Mouse (Mus musculus) kidney, postnatal 36 days (tissue): ENCODE measurements around the gene Dhfr.
"Not testable (repeated sequence)": the region's sequence is repeated elsewhere in the genome, so short reads cannot be mapped to it uniquely, and the experiment has no call there.

Experiments used
- DNase-seq, 2 experiments: peaks; one replicate each; pipeline ENCODE4 v3.0.0; 2021 to 2022; ENCODE audit warnings: mixed read lengths in 2 of 2

Gene Dhfr

DNA sequence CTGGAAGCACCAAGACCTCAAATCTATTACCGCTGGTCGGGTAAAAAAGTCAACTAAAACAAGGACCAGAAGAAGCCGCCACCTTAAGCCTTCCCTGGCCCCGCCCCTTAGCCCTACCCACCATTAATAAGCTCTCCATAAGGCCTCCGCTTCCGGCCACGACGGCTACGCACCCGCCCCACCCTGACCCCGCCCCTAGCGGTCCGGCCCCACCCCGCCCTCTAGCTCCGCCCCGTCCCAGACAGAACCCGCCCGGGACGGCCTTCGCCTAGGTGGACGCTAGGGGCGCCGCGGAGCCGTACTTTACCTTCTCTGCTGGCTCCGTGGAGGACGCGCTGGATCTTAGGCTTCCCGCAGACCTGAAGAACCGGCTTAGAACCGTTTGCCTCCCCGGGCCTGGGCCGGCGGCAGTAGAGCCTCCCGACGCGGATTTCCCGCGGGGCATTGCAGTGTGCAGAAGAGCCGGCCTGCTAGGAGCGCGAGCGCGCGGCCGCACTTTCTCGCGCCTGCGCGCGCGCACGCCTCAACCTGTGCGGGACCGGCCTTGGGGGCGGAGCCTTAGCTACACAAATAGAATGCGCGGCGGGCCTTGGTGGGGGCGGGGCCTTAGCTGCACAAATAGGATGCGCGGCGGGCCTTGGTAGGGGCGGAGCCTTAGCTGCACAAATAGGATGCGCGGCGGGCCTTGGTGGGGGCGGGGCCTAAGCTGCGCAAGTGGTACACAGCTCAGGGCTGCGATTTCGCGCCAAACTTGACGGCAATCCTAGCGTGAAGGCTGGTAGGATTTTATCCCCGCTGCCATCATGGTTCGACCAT is at the start of gene Dhfr, which contains the start of gene Msh3:
Gene Dhfr, plus strand, starts transcription at position 271 of the 816 bp plus-strand sequence.
Gene Msh3, minus strand, starts transcription at position 548 of the 816 bp plus-strand sequence.
- peak; percentile 98 to 99 for DNase-seq

DNA sequence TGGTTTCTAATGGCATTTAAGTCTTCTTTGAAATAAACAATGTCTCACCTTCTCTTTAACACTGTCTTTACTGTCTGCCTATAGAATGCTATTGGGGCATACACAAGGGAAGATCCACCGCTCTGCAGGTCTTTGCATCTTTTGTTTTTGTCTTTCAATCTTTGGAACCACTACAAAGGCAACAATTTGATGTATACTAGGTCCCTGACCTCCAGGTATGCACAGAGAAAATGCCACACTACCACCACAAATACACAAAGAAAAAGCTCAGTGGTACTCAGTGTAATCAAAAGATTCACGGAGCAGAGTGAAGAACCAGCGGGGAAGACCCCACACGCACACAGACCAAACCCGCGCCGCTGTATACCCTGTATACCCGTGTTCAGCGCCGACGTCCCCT is 48.8 kb upstream of the Dhfr start, which contains the start of gene Gm20379:
Gene Gm20379, plus strand, starts transcription at position 301 of the 400 bp plus-strand sequence.
- no peak for DNase-seq

DNA sequence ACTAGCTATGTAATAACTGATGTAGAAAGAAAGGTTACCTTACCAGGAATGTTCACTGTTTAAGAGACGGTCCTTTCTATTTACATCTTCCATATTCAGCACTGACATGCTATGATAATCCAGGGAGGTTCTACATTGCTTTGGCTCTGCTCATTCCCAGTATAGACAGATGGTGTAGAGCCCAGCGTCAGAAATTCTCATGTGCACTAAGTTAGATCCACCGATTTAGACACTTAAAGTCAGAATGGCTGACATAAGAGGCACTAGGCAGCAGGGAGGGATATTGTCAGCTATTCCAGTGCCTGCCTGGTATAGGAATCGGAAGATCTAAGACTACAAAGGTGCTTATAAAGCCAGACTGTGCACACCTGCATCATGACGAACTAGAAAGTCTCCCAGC is 39.9 kb upstream of the Dhfr start:
- no peak for DNase-seq

DNA sequence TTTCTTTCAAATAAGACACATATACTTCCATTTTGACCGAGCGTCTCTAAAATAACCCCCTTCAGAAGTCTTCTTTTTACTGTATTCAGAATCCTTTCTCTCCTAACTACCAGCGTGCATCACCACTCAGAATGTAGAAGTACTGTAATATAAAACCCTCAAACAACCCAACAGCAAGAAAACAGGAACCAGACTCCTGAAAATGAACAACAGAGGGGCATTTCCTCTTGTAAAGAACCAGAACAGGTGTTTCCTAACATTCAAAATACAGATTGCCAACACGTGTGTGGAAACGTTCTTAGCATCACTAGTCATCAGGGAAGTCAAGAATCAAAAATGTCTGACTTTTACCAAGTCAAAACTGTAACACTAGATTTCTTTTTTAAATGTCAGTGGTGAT is 33.8 kb upstream of the Dhfr start:
- DNase-seq: no peak

DNA sequence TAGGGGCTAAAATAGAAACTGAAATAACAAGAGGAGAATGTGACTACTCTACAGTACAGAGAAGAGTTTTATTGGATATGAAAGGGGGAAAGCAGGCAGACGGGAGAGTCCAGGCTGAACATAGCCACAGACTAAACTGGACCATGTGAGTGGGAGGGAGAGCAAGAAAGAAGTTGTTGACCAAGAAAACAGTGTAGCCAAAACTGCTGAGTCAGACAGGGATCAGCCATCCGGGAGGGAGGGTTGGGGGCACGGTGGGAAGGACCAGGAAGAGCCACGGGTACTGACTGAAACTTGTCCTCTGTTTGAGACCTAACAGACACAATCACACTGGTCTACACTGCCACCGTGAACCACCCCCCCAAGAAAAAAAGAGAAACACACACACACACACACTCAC is 28.5 kb upstream of the Dhfr start:
- no peak for DNase-seq

DNA sequence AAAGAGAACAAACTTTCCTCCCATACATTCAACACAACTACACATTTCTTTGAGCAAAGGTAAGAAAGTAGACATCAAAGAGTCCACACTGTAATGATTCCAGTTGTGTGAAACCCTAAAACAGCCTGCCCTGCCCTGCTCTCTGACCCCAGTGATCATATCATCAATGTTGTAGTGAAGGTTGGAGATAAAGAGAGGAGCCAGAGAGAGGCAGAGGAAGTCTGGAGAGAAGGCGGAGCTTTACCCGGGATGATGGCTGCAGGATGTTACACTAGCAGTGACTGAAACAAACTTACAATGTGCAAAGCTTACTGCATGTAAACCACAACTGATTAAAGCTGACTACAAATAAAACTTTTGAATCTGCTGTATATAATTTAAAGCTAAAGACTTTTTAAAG is 26.5 kb upstream of the Dhfr start:
- DNase-seq: no peak

DNA sequence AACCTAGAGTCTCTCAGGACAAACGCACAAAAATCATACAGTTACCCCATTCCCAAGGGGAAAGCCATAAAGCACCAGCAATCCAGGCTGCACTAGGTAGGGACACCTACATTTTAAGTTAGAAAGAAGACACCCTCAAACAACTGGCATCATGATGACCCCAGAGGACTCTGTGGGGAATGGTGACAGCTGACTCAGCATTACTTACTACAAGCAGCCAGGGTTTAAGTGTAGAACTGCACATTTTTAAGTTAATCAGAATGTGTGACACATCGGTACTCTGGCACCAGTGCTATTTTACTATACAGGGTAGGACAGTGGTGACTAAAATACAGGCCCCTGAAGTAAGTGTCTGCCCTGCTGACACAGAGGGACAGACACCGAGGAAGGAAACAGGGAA is 23.9 kb upstream of the Dhfr start:
- DNase-seq: no peak

DNA sequence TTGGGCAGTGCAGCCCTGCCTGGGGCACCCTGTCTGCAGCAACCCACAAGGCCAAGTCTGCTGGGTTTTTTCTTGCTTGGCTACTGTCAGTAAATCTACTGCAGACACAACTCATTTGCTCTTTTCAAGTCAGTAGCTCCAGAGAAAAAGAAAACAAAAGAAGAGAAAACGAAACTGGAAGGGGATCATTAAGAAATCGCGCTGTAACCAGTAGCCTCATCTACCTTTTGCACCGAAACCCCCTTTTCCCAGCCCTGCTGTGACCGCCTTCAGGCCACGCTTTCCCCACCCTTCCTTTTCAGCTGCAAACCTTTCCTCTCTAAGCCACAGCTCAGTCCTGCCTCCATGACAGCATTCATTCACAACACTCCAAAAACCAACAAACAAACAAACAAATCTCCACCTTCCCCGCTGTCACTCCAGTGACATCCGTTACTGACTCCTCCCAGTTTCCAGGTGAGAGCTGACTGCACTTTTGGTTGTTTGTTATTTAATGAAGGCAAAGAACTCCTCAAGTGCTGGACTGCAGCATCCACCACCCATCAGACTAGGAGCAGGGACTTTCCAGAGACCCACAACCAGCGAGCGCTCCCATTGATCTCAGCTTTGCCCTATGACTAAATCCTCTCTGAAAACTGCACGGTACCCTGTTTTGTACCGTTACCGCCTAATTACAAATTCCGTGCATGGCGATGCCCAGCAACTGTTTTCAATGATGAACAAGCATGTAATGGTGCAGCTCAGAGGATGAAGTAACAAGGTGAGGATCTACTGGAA is 22.2 kb upstream of the Dhfr start:
- DNase-seq: no peak

DNA sequence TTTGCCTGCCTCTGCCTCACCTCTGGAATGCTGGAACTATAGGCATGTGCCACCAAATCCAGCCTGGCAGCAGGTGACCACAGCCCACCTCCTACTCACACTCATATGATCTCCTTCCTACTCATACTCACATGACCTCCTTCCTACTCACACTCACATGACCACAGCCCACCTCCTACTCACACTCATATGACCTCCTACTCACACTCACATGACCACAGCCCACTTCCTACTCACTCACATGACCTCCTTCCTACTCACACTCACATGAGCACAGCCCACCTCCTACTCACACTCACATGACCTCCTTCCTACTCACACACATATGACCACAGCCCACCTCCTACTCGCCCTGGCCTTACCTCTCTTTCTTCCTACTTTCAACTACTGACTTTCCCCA is 17.7 kb upstream of the Dhfr start:
- DNase-seq: no peak

DNA sequence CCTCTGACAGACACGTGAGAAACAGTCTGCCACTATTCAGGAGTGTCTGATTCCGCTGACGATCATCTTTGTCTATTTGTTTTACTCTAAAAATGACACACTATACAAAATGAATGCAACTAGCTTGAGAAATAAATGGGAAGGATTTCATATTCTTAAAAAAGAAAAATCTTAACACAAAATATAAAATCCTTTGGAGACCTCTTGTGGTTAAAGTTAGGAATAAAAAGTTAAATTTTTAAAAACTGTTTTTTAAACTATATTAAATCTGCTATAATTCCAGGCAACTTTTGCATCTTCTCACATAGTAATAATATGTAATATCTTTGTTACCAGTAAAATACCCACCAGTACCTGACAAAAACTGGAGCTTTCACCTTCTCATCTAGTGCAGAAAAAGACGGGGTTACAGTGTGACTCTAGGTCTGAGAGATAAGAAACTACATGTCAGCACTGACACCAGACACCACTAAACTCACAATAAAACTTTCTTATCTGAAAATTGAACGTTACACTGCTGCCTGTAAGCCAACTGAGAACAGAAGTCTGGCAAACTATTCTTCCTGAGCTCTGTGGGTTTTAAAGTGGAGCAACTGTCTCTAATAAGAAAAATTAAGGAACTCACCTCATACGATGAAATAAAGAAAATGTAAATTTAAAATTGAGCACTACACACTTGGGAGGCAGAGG is 16.6 kb upstream of the Dhfr start:
- DNase-seq: no peak

DNA sequence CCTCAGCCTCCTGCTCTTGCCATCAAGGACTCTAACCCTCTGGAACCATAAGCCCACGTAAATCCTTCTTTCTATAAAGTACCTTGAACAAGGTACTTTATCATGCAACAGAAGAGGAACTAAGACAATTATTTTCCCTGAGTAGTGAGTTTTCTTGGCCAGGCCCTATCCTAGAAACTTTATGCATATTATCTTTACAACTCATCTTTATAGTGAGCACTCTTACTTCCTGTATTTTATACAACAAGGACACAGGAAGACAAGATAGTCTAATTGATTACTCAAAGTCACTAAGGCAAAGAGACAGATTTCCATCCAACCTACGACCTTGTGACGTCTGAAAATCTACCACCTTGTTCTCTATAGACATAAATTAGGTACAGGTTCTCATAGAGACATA is 14.7 kb upstream of the Dhfr start:
- DNase-seq: no peak

DNA sequence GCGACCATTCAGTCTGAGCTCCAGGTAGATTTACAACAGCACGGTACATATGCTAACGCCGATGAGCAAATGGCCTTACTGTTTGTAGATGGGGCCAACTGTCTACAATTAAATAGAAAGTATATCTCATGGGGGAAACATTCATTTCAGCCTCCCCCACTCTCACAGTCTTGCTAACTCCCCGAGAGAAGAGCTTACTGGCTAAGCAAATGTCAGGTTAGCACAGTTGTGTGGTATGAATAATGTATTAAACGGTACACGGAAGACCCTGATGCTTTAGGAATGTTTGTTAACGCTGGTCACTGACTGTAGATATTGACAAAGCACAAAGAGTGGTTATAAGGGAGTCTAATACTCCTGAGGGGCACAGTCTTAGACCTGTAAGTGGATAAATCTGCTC is 10.5 kb upstream of the Dhfr start:
- no peak for DNase-seq

DNA sequence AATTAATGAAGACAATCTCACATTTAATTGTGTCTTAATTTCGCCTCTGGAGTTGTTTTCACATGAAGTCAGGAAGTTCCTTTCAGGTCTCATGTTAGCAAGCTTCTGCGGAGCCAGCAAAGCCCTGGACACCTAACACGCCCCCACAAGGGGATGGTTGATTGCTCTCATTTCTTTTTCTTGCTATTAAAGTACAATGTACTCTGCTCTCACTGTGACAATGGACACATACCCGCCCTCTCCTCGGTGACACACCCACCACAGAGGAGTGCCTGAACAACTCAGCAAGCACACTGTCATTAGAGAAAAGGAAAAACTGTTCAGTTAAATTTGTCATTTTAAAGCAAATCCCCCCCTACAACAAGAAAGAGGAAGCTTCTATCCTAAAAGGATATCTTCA is 8.2 kb upstream of the Dhfr start:
- DNase-seq: no peak

DNA sequence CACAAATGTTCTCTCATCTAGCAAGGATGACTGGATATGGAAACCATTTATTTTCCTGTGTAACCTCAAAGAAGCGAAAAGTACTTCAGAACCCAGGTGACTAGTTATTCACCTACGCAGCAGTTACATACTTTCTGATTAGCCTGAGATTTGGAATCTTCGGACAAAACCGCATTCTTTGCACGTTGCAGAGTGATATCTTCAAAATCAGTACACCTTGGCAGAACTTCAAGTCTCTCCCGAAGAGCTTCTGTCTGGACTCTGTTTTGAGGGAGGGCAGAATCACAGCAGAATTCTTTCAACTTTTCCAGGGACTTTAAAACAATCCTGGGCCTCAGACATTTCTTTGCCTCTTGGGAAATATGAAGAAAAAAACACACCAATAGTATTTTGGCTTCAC is 3.4 kb upstream of the Dhfr start:
- no peak for DNase-seq

DNA sequence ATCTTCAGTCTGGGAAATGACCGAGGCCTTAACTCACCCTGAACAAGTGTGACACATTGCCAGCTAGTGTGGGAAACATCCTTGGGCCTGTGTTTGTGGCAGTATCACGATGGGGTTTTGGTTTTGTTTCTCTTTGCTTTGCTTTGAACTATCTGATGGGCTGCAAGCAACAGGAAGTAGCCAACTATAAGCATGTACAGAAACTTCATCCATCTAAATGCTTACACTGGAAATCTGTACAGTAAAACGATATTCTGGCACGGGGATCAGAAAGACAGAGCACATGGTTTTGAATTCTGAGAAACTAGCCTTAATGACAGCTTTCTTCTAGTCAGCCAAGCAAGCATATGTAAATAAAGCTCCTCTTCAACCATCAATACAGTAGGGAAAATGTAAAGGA is 570 bp upstream of the Dhfr start:
- DNase-seq: no peak

DNA sequence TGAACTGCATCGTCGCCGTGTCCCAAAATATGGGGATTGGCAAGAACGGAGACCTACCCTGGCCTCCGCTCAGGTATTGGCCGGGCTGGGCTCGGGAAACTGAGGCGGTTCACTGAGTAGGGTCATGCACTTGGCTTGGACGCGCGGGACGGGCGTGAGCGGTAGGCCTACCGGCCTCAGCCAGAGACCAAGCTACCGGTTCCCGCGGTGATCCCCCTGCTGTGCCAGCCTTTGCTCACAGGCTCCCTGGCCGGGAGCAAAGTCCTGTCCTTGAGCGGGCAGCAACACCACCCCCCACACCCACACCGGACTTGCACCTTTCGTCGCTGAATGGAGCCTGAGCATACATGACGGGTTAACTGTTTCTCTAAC is 732 bp downstream of the Dhfr start:
- DNase-seq: peak; percentile 82 to 84

DNA sequence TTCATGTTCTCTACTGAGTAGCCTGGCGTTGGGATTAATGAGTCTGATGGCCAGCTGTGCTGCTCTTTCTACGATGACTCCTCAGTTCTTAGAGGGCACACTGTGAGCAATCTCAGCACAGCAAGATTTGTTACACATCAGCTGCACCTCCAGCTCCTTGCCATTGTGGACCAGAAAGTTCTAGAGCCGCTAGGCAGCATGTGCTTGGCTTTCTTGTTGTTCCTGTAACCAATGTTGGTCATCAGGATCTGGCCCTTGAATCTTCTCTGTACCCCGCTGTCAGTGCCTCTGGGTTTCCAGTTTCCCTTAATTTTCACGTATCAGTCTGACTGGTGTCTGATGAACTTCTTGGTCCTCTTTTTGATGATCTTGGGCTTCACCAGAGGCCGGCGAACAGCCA is 1.9 kb downstream of the Dhfr start:
- no peak for DNase-seq

DNA sequence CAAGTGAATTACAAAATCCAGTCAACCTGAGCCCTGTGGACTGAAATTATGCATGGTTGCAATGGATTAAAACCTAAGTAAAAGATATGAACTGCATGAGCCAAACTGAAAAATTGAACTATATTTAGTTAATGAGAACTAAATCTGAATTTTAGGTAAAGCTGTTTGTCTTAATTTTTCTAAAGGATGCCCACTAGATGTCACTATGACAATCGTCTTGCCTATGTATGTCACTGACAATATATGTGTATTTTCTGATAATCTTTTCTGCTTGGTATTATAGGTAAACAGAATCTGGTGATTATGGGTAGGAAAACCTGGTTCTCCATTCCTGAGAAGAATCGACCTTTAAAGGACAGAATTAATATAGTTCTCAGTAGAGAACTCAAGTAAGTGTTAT is 3.1 kb downstream of the Dhfr start:
- no peak for DNase-seq

DNA sequence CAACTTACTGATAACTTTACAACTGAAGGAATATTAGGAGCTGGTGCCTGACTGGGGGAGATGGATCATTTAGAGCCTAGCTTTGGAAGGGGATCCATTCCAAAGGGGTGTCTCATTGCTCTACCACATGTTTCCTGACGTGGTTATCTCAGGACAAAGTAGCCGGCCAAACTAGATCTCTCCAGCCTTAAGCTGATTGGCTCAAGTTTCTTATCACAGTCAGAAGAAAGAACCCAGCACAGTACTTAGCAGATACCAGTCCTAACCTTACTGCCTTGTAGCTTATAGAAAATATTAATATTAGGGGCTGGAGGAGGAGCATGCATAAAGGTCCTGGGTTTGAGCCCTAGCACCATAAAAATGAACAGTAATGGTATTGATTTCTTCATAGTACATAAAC is 7.1 kb downstream of the Dhfr start:
- DNase-seq: no peak

DNA sequence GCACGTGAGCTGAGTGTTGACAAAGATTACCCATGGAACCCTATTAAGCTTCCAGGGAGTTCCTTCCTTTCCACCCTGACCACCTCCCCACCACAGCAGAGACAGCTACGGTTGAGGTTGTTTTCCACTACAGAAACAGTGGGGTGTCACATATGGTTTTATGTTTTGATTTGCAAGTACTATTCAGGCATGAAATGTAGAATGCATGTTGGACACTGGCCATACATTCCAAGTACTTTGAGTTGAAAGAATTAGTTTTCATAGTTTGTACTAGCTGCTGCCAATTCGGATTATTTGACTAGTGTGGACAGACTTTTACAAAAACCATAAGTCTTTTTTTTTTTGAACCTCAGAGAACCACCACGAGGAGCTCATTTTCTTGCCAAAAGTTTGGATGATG is 10.8 kb downstream of the Dhfr start:
- no peak for DNase-seq

DNA sequence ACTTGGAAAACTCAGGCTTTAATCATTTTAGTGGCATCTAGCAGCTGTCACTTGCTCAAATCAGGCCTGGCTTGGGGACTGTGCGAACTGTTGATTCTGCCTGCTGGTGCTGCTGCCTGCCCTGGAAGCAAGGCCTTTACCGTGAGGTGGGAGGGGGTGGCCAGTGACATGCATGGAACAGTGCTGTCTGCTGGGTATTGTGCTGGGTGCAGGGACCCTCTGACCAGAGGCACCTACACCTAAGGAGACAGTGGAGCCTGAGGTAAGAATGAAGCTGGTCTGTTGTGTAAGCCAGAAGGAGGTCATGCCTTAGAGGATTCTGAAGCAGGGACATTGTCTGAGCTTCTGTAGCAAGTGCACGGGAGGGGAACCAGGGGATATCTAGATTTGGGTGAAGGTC is 16.3 kb downstream of the Dhfr start:
- DNase-seq: no peak

DNA sequence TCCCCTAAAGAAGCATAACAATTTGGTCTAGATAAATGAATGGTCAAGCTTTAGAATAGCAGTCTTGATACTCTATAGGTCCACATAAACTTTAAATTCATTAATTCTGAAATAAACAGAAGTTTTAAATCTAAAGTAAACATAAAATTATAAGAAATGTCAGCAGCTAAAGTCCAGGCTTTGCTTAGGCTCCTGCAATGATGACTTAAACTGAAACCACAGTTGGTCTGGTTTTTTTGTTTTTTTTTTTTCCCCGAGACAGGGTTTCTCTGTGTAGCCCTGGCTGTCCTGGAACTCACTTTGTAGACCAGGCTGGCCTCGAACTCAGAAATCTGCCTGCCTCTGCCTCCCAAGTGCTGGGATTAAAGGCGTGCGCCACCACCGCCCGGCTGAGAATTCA is 16.9 kb downstream of the Dhfr start:
- DNase-seq: not testable (repeated sequence)

DNA sequence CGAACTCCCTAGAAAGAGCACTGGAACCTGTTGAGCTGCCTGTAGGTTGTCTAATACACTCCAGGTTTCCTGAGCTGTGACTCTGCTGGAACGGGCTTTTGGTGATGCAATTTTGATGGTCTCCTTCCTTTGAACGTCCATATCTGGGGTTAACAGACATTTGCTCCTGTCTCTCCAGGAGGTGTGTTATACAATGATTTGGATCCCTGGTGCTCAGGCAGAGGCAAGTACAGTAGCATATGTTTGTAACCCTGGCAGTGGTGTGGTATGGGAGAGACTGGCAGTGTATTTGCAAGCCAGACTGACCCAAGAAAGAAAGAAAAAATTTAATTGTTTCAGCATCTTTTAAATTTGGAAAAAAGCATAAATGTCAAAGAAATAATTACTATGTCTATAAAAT is 32.8 kb downstream of the Dhfr start:
- DNase-seq: no peak
